Mouse (Mus musculus): ENCODE data around the gene Olfr1065.
"Not testable (repeated sequence)": the region's sequence is repeated elsewhere in the genome, so short reads cannot be mapped to it uniquely, and the experiment has no call there.

Olfr1065 gene

GRCm38 (mm10) chr2:86450491-86450890 is at the start of gene Olfr1065:
TSS of gene Olfr1065 (minus strand) at chr2:86450591.
- not testable (repeated sequence) for DNase-seq (ENCODE audit: low read depth)

DNA sequence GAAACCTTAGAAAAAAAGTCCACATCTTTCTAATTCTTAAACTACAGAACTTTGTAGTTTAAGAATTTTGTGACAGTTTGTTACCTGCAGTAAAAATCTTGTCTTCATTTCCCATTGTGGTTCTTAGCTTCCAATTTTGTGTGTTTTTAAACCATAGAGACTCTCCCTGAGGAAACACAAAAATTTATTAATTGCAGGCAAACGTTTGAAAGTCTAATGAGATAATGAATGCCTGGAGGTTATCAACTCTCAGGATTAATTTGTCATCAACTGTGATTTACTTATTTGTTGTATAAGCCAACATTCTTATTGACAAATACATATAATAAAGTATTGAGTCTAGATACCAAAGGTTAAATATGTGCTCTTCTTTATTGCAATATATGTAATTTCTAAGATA is 36.9 kb upstream of the Olfr1065 start, which contains the start of gene Olfr228:
Gene Olfr228 (minus strand): TSS at position 101 of the 400 bp plus-strand sequence.
- DNase-seq (ENCODE audit: low read depth), result no peak

- peak; percentile 15 for DNase-seq (ENCODE audit: low read depth)
Observed at GRCm38 (mm10) chr2:86464442-86465109, 14.2 kb upstream of the Olfr1065 start.

DNA sequence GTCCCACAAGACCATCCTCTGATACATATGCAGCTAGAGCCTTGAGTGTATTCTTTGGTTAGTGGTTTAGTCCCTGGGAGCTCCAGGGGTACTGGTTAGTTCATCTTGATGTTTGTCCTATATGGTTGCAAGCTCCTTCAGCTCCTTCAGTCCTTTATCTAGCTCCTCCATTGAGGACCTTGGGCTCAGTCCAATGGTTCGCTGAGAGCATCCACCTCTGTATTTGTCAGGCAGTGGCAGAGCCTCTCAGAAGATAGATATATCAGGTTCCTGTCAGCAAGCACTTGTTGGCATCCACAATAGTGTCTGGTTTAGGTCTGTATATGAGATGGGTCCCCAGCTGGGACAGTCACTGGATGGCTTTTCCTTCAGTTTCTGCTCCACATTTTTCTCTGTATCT is 10.0 kb upstream of the Olfr1065 start:
- no peak for DNase-seq (ENCODE audit: low read depth)

DNA sequence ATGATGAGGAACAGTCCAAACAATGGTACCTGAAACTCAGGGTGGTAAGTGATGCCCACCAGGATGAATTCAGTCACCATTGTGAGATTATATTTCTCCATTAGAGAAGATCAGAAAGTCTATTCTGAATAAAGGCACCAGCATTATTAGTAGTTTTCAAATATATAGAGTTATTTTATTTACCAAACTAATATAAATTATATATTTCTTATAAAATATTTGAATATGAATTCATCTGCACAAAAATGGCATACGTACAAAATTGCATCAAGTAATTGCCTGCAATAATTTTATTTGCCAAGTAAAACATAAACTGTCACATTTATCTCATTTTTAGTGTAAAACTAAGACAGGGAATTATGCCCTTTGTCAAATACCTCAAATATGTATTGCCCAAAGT is 5.8 kb upstream of the Olfr1065 start, which contains the start of gene Olfr1066:
Gene Olfr1066 (minus strand): TSS at position 101 of the 400 bp plus-strand sequence.
- no peak for DNase-seq (ENCODE audit: low read depth)

DNA sequence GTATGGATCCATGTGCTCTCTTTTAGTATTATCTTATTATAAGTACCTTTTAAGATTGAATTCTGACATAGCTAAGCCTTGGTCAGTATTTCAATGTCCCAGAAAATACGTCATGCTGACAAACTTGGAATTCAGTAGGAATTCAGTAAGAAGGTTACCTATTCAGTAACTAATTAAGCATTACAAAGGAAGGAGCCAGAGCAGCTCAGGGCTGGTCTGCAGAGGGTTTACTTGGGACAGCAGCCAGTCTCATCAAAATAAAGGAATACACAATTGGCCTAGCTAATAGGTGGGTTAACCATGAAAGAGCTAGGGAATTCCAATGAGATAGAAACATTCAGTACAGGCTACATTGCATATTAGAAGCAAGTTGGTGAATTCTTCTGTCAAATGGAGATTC is 8.3 kb downstream of the Olfr1065 start:
- not testable (repeated sequence) for DNase-seq (ENCODE audit: low read depth)

DNA sequence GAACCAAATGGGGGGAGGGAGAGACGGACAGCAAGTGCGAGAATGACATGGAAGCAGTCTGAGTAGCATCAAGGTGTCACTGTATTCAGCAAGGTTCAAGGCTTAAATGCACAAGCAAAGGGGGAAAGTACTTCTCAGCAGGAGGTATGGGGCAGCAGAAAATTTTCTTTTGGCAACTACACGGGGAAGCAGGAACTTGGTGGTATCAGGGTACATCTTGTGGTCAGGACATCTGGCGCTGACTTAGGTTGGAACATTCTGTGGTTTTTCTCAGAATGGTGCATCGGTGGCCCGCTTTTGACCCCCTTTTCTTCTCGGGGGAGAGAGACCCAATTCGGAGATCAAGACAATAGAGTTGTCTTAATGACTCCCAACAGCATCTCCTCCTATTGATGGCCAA is 21.9 kb downstream of the Olfr1065 start:
- DNase-seq (ENCODE audit: low read depth), result peak; percentile 6

DNA sequence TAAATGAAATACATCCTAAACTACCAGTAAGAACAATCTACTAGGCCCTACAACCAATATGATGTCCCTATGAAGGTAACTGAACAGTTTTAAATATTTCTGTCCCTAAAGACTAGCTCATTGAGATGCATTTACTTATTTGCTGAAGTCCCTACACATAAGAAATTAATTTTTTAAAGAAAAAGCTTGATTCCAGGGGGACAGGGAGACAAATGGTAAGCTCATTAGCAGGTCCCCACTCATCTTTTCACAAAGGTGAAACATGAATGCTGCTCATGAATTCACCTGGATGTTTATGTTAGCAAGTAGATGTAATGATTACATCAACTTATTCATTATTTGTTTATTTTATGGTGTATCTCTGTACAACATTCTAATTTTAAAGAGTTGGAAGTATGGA is 23.7 kb downstream of the Olfr1065 start, which contains the start of gene Olfr1062:
Gene Olfr1062 (minus strand): TSS at position 101 of the 400 bp plus-strand sequence.
- not testable (repeated sequence) for DNase-seq (ENCODE audit: low read depth)

- no peak for DNase-seq (ENCODE audit: low read depth)
Observed at GRCm38 (mm10) chr2:86413950-86414349, 36.4 kb downstream of the Olfr1065 start, which contains the start of gene Olfr1061. TSS of gene Olfr1061 (minus strand) at chr2:86414050.

- no peak for DNase-seq (ENCODE audit: low read depth)
Observed at GRCm38 (mm10) chr2:86395114-86395513, 55.3 kb downstream of the Olfr1065 start.

Measured in 416B (cell line).